In genomic region chr6:101310491-101310890, GRCm38 (mm10) we compare ENCODE assay signal across 24 mouse cellular contexts.
DNase-seq lines count a peak whose midpoint lies in the region; ATAC-seq and TF ChIP-seq lines count a peak whose summit lies in the region.
"Had no signal": no experiment of that assay in that cellular context is flagged by ENCODE, and none has a peak within 500 bp of the region (broad histone marks: within the 10 kb centered on the region; RNA-seq: fewer than 3 reads in every experiment).

No protein-coding gene starts in this region.

- no peaks in the 10 kb centered on the region for H3K27me3 ChIP-seq in embryonic facial prominence, embryonic 12.5 days
- 0 out of 2 replicates have a peak, but pooled peaks cover 10% of the 10 kb centered on the region for H3K27me3 ChIP-seq in embryonic facial prominence, embryonic 10.5 days (replicated peaks; ENCODE audit: low read depth, poor library complexity, severe bottlenecking)
- H3K27me3 ChIP-seq in kidney, embryonic 16.5 days (ENCODE audit: insufficient read depth, low read length) = no peaks in the 10 kb centered on the region
- no peaks in the 10 kb centered on the region for H3K27me3 ChIP-seq in kidney, adult 2 months (replicated peaks; ENCODE audit: control insufficient read depth, insufficient read depth, low read length)
- no peaks in the 10 kb centered on the region for H3K27me3 ChIP-seq in limb, embryonic 12.5 days
- no peaks in the 10 kb centered on the region for H3K27me3 ChIP-seq in limb, embryonic 10.5 days (ENCODE audit: low read depth, poor library complexity, severe bottlenecking)
- H3K27me3 ChIP-seq in embryonic facial prominence, embryonic 13.5 days = no peaks in the 10 kb centered on the region
- H3K27me3 ChIP-seq in neural tube, embryonic 15.5 days (replicated peaks) = no peaks in the 10 kb centered on the region
- H3K27me3 ChIP-seq: heart, embryonic 13.5 days had no signal

- 0 out of 2 replicates have a peak overlapping the region, but pooled peaks have one; percentile 26 for H3K27ac ChIP-seq in embryonic facial prominence, embryonic 12.5 days
- no peak overlapping the region for H3K27ac ChIP-seq in embryonic facial prominence, embryonic 10.5 days (replicated peaks)
- H3K27ac ChIP-seq in kidney, embryonic 16.5 days (ENCODE audit: low read length) = no peak overlapping the region
- H3K27ac ChIP-seq in kidney, adult 2 months (ENCODE audit: insufficient read depth, low read depth, low read length) = no peak overlapping the region
- H3K27ac ChIP-seq in limb, embryonic 12.5 days = 0 out of 2 replicates have a peak overlapping the region, but pooled peaks have one; percentile 19
- H3K27ac ChIP-seq in limb, embryonic 10.5 days = no peak overlapping the region
- H3K27ac ChIP-seq in embryonic facial prominence, embryonic 13.5 days = peak overlapping the region; percentile 16; the same call in 1 of the 2 replicates
- no peak overlapping the region for H3K27ac ChIP-seq in neural tube, embryonic 15.5 days (replicated peaks)
- H3K27ac ChIP-seq: forebrain, embryonic 15.5 days; heart, adult 2 months; heart, embryonic 13.5 days; hindbrain, embryonic 14.5 days; midbrain, embryonic 10.5 days; neural tube, embryonic 13.5 days had no signal

- H3K4me3 ChIP-seq in embryonic facial prominence, embryonic 12.5 days = no peak overlapping the region
- H3K4me3 ChIP-seq in embryonic facial prominence, embryonic 10.5 days = no peak overlapping the region
- no peak overlapping the region for H3K4me3 ChIP-seq in kidney, embryonic 16.5 days (ENCODE audit: low read length)
- H3K4me3 ChIP-seq in kidney, adult 2 months (ENCODE audit: insufficient read depth, low read depth, low read length) = no peak overlapping the region
- no peak overlapping the region for H3K4me3 ChIP-seq in limb, embryonic 12.5 days (replicated peaks)
- no peak overlapping the region for H3K4me3 ChIP-seq in limb, embryonic 10.5 days
- H3K4me3 ChIP-seq in embryonic facial prominence, embryonic 13.5 days = no peak overlapping the region
- H3K4me3 ChIP-seq in neural tube, embryonic 15.5 days (replicated peaks) = no peak overlapping the region
- H3K4me3 ChIP-seq: forebrain, embryonic 15.5 days; heart, adult 2 months; heart, embryonic 13.5 days; midbrain, embryonic 10.5 days; myocyte; neural tube, embryonic 13.5 days had no signal

- H3K9ac ChIP-seq in embryonic facial prominence, embryonic 12.5 days = no peak overlapping the region
- H3K9ac ChIP-seq in kidney, embryonic 16.5 days (replicated peaks; ENCODE audit: low read length) = no peak overlapping the region
- no peak overlapping the region for H3K9ac ChIP-seq in limb, embryonic 12.5 days (replicated peaks)
- H3K9ac ChIP-seq in embryonic facial prominence, embryonic 13.5 days = no peak overlapping the region
- H3K9ac ChIP-seq in neural tube, embryonic 15.5 days (replicated peaks) = no peak overlapping the region
- H3K9ac ChIP-seq: forebrain, embryonic 15.5 days; heart, embryonic 13.5 days; hindbrain, embryonic 14.5 days; neural tube, embryonic 13.5 days had no signal

- H3K36me3 ChIP-seq in embryonic facial prominence, embryonic 12.5 days = no peaks in the 10 kb centered on the region
- H3K36me3 ChIP-seq in embryonic facial prominence, embryonic 10.5 days (replicated peaks) = no peaks in the 10 kb centered on the region
- no peaks in the 10 kb centered on the region for H3K36me3 ChIP-seq in kidney, embryonic 16.5 days (ENCODE audit: insufficient read depth, low read length)
- H3K36me3 ChIP-seq in kidney, adult 2 months (ENCODE audit: control insufficient read depth, insufficient read depth, low read length) = no peaks in the 10 kb centered on the region
- no peaks in the 10 kb centered on the region for H3K36me3 ChIP-seq in limb, embryonic 12.5 days
- no peaks in the 10 kb centered on the region for H3K36me3 ChIP-seq in limb, embryonic 10.5 days
- H3K36me3 ChIP-seq in embryonic facial prominence, embryonic 13.5 days = no peaks in the 10 kb centered on the region
- no peaks in the 10 kb centered on the region for H3K36me3 ChIP-seq in neural tube, embryonic 15.5 days
- H3K36me3 ChIP-seq: forebrain, embryonic 15.5 days; midbrain, embryonic 10.5 days; neural tube, embryonic 13.5 days had no signal

- no peak for TF ChIP-seq POLR2A in kidney, adult 2 months (IDR thresholded peaks at IDR 0.05; ENCODE audit: low read depth, low read length)

- no peak overlapping the region for H3K4me2 ChIP-seq in embryonic facial prominence, embryonic 12.5 days (replicated peaks)
- no peak overlapping the region for H3K4me2 ChIP-seq in kidney, embryonic 16.5 days (replicated peaks; ENCODE audit: low read depth, low read length)
- no peak overlapping the region for H3K4me2 ChIP-seq in limb, embryonic 12.5 days
- no peak overlapping the region for H3K4me2 ChIP-seq in embryonic facial prominence, embryonic 13.5 days
- no peak overlapping the region for H3K4me2 ChIP-seq in neural tube, embryonic 15.5 days
- H3K4me2 ChIP-seq: forebrain, embryonic 15.5 days; heart, embryonic 13.5 days; hindbrain, embryonic 14.5 days; neural tube, embryonic 13.5 days had no signal

- H3K9me3 ChIP-seq in embryonic facial prominence, embryonic 12.5 days = no peaks in the 10 kb centered on the region
- H3K9me3 ChIP-seq in embryonic facial prominence, embryonic 10.5 days = no peaks in the 10 kb centered on the region
- H3K9me3 ChIP-seq in kidney, embryonic 16.5 days (ENCODE audit: low read length) = no peaks in the 10 kb centered on the region
- no peaks in the 10 kb centered on the region for H3K9me3 ChIP-seq in limb, embryonic 12.5 days
- H3K9me3 ChIP-seq in limb, embryonic 10.5 days (replicated peaks) = no peaks in the 10 kb centered on the region
- H3K9me3 ChIP-seq in embryonic facial prominence, embryonic 13.5 days = no peaks in the 10 kb centered on the region
- no peaks in the 10 kb centered on the region for H3K9me3 ChIP-seq in neural tube, embryonic 15.5 days (replicated peaks)
- H3K9me3 ChIP-seq: forebrain, embryonic 15.5 days; heart, embryonic 13.5 days; midbrain, embryonic 10.5 days; neural tube, embryonic 13.5 days had no signal

- no peak for TF ChIP-seq CTCF in kidney, adult 2 months (conservative IDR thresholded peaks at IDR 0.05; ENCODE audit: insufficient read depth, insufficient read length, low read depth, low read length)

- 57% methylated on average over 9 of the region's 9 CpGs for WGBS in embryonic facial prominence, embryonic 12.5 days
- WGBS in embryonic facial prominence, embryonic 10.5 days = 77% methylated on average over 9 of the region's 9 CpGs
- 80% methylated on average over 9 of the region's 9 CpGs for WGBS in kidney, embryonic 16.5 days
- WGBS in kidney, adult 2 months = 86% methylated on average over 9 of the region's 9 CpGs
- WGBS in limb, embryonic 12.5 days = 72% methylated on average over 9 of the region's 9 CpGs
- 86% methylated on average over 9 of the region's 9 CpGs for WGBS in limb, embryonic 10.5 days
- 57% methylated on average over 9 of the region's 9 CpGs for WGBS in embryonic facial prominence, embryonic 13.5 days
- WGBS in neural tube, embryonic 15.5 days = 80% methylated on average over 9 of the region's 9 CpGs

- peaks cover 52% of the 10 kb centered on the region for H3K4me1 ChIP-seq in embryonic facial prominence, embryonic 12.5 days
- H3K4me1 ChIP-seq in embryonic facial prominence, embryonic 10.5 days = peaks cover 68% of the 10 kb centered on the region
- peaks cover 13% of the 10 kb centered on the region; the same call in 1 of the 2 replicates for H3K4me1 ChIP-seq in kidney, embryonic 16.5 days (ENCODE audit: insufficient read depth, low read length)
- no peaks in the 10 kb centered on the region for H3K4me1 ChIP-seq in kidney, adult 2 months (ENCODE audit: control insufficient read depth, insufficient read depth, low read length)
- peaks cover 45% of the 10 kb centered on the region for H3K4me1 ChIP-seq in limb, embryonic 12.5 days (replicated peaks)
- H3K4me1 ChIP-seq in limb, embryonic 10.5 days = peaks cover 38% of the 10 kb centered on the region
- H3K4me1 ChIP-seq in embryonic facial prominence, embryonic 13.5 days = peaks cover 58% of the 10 kb centered on the region
- peaks cover 11% of the 10 kb centered on the region for H3K4me1 ChIP-seq in neural tube, embryonic 15.5 days

- no peak for DNase-seq in embryonic facial prominence, embryonic 10.5 days (ENCODE audit: low spot score)
- DNase-seq in kidney, adult 2 months = no peak
- no peak for DNase-seq in limb, embryonic 10.5 days (ENCODE audit: low spot score)
- DNase-seq: adrenal gland, postnatal 10 days; cerebellum, adult 2 months; gastrocnemius, postnatal 14 days; heart, adult 2 months; heart, postnatal 14 days; kidney, postnatal 36 days; lung, postnatal 4 days; right cerebral cortex, postnatal 4 days; thymus, postnatal 25 days had no signal

- no peak for ATAC-seq in embryonic facial prominence, embryonic 12.5 days (ENCODE audit: insufficient number of reproducible peaks, insufficient read depth, low FRiP score, low TSS enrichment)
- peak; percentile 17; the same call in 1 of the 2 replicates for ATAC-seq in kidney, embryonic 16.5 days (ENCODE audit: low FRiP score, low TSS enrichment)
- 0 out of 2 replicates have a peak, but pooled peaks have one; percentile 11 for ATAC-seq in limb, embryonic 12.5 days (ENCODE audit: insufficient number of reproducible peaks, insufficient read depth, low FRiP score, low TSS enrichment, low read depth)
- no peak for ATAC-seq in embryonic facial prominence, embryonic 13.5 days (ENCODE audit: insufficient number of reproducible peaks, insufficient read depth, low FRiP score, low TSS enrichment, low read depth)
- ATAC-seq in neural tube, embryonic 15.5 days (ENCODE audit: low FRiP score) = no peak
- ATAC-seq: forebrain, embryonic 15.5 days; midbrain, embryonic 16.5 days had no signal

Comparison
In these comparisons a context has a peak if more than half of its experiments do, and no peak if none do; other contexts are left out.
1. H3K27ac ChIP-seq: peak in embryonic facial prominence, embryonic 12.5 days (single experiment), limb, embryonic 12.5 days (single experiment) and embryonic facial prominence, embryonic 13.5 days (single experiment); none in embryonic facial prominence, embryonic 10.5 days (single experiment), kidney, embryonic 16.5 days (single experiment), kidney, adult 2 months (single experiment), limb, embryonic 10.5 days (single experiment) and neural tube, embryonic 15.5 days (single experiment).
2. ATAC-seq: peak in kidney, embryonic 16.5 days (single experiment) and limb, embryonic 12.5 days (single experiment); none in embryonic facial prominence, embryonic 12.5 days (single experiment), embryonic facial prominence, embryonic 13.5 days (single experiment) and neural tube, embryonic 15.5 days (single experiment).